Mouse (Mus musculus) testis, adult 2 months (tissue): ENCODE data around the gene Plekhd1.

Experiments used
- CTCF ChIP-seq: fragments of 200-500 bp; IDR thresholded peaks from 2 replicates; pipeline ENCODE4 v1.5.1; 2012; ENCODE audit warnings: low read depth, mild to moderate bottlenecking, inconsistent platforms, low read length, moderate library complexity; ENCODE audit not compliant: control insufficient read depth, insufficient read depth, insufficient replicate concordance
- POLR2A ChIP-seq: fragments of 200-500 bp; IDR thresholded peaks from 2 replicates; pipeline ENCODE4 v1.6.1; 2012; ENCODE audit warnings: low read depth, mild to moderate bottlenecking, inconsistent platforms, low read length, moderate library complexity; ENCODE audit not compliant: control insufficient read depth

- TF ChIP-seq POLR2A = no peak
- TF ChIP-seq CTCF = no peak
Measured at GRCm38 (mm10) chr12:80734526-80735470, 42.4 kb downstream of the Plekhd1 start.
